Mouse (Mus musculus) CH12.LX (cell line): ENCODE results near the gene Tomm20l. TPM values are rescaled to one million over a fixed set of nuclear protein-coding genes. Genes with fewer than 3 reads are reported as not detected.
A peak's percentile ranks its signal among the peaks of the same experiment; 100 is the strongest.

Source experiments
- DNase-seq: peaks from one replicate; pipeline ENCODE4 v3.0.0-alpha.2; 2013; ENCODE audit errors: extremely low read depth
- H3K27ac ChIP-seq: 2 replicates; pipeline ENCODE4 v1.5.1; 2012; ENCODE audit warnings: low read depth, mild to moderate bottlenecking, control low read depth, moderate library complexity; ENCODE audit not compliant: insufficient read depth
- H3K27me3 ChIP-seq: replicated peaks from 2 replicates; pipeline ENCODE3; 2012; ENCODE audit warnings: inconsistent platforms
- H3K36me3 ChIP-seq, 2 experiments: replicated peaks in 1 of 2; 2 replicates each; pipeline versions ENCODE3 to v1.6.1; 2012; ENCODE audit warnings: inconsistent platforms in 1 of 2, low read length in 1 of 2, mild to moderate bottlenecking in 1 of 2, mixed read lengths in 1 of 2, moderate library complexity in 1 of 2; ENCODE audit not compliant: control insufficient read depth in 1 of 2, insufficient read depth in 1 of 2
- H3K4me1 ChIP-seq, 2 experiments: 2 replicates each; pipeline ENCODE4 v1.6.1; 2012; ENCODE audit warnings: inconsistent platforms in 1 of 2, moderate library complexity in 1 of 2; ENCODE audit not compliant: insufficient read depth in 2 of 2, control insufficient read depth in 1 of 2
- H3K4me2 ChIP-seq: 2 replicates; pipeline ENCODE4 v1.6.1; 2012; ENCODE audit warnings: low read depth, mild to moderate bottlenecking, control low read depth; ENCODE audit not compliant: poor library complexity, insufficient read depth, severe bottlenecking
- H3K4me3 ChIP-seq, 3 experiments: fragments of 150-350 bp in 1 of 3; sonication (generic) in 1 of 3; replicated peaks in 1 of 3; 2 replicates each; pipeline versions ENCODE3 to v1.5.1; 2011 to 2012; ENCODE audit warnings: low read depth in 2 of 3, low read length in 2 of 3, mild to moderate bottlenecking in 2 of 3, moderate library complexity in 2 of 3, control low read depth in 1 of 3, improper control_type of control experiment in 1 of 3, inconsistent platforms in 1 of 3, mixed read lengths in 1 of 3; ENCODE audit not compliant: poor library complexity in 1 of 3
- H3K79me2 ChIP-seq: replicated peaks from 2 replicates; pipeline ENCODE4 v1.6.1; 2012; ENCODE audit warnings: mild to moderate bottlenecking, moderate library complexity; ENCODE audit not compliant: control insufficient read depth, poor library complexity, insufficient read depth, severe bottlenecking; ENCODE audit errors: extremely low read depth
- H3K9ac ChIP-seq: 2 replicates; pipeline ENCODE4 v1.6.1; 2012; ENCODE audit warnings: low read depth, mild to moderate bottlenecking, control low read depth, moderate library complexity; ENCODE audit not compliant: insufficient read depth
- H3K9me3 ChIP-seq: replicated peaks from 2 replicates; pipeline ENCODE3; 2012; ENCODE audit warnings: low read length, inconsistent platforms, mixed read lengths
- BHLHE40 ChIP-seq: IDR thresholded peaks from 2 replicates; pipeline ENCODE4 v1.6.1; 2011; ENCODE audit warnings: mild to moderate bottlenecking, low read depth, low read length, improper control_type of control experiment
- CHD1 ChIP-seq: IDR thresholded peaks from 2 replicates; pipeline ENCODE4 v1.6.1; 2012; ENCODE audit warnings: low read depth, low read length, improper control_type of control experiment, inconsistent platforms
- CTCF ChIP-seq, 2 experiments: IDR thresholded peaks in 1 of 2; conservative IDR thresholded peaks in 1 of 2; 2 replicates each; pipeline ENCODE4 v1.5.1; 2011 to 2012; ENCODE audit warnings: low read depth in 2 of 2, low read length in 2 of 2, improper control_type of control experiment in 1 of 2, inconsistent platforms in 1 of 2, mild to moderate bottlenecking in 1 of 2, moderate library complexity in 1 of 2
- E2F4 ChIP-seq: IDR thresholded peaks from 2 replicates; pipeline ENCODE4 v1.6.1; 2011; ENCODE audit warnings: low read depth, low read length, improper control_type of control experiment; ENCODE audit not compliant: insufficient replicate concordance
- ELF1 ChIP-seq: IDR thresholded peaks from 2 replicates; pipeline ENCODE4 v1.6.1; 2014; ENCODE audit warnings: low read depth, mild to moderate bottlenecking, inconsistent platforms, low read length, improper control_type of control experiment
- EP300 ChIP-seq: IDR thresholded peaks from 2 replicates; pipeline ENCODE4 v1.6.1; 2011; ENCODE audit warnings: low read length, improper control_type of control experiment
- ETS1 ChIP-seq: conservative IDR thresholded peaks from 2 replicates; pipeline ENCODE4 v1.6.1; 2012; ENCODE audit warnings: low read depth, mild to moderate bottlenecking, inconsistent platforms, low read length, improper control_type of control experiment, moderate library complexity
- JUN ChIP-seq: IDR thresholded peaks from 2 replicates; pipeline ENCODE4 v1.6.1; 2011; ENCODE audit warnings: low read depth, mild to moderate bottlenecking, low read length, improper control_type of control experiment, moderate library complexity; ENCODE audit not compliant: insufficient read depth
- JUND ChIP-seq: conservative IDR thresholded peaks from 2 replicates; pipeline ENCODE4 v1.6.1; 2011; ENCODE audit warnings: low read depth, low read length, improper control_type of control experiment
- MEF2A ChIP-seq: IDR thresholded peaks from 2 replicates; pipeline ENCODE4 v1.6.1; 2014; ENCODE audit warnings: low read depth, mild to moderate bottlenecking, inconsistent platforms, low read length, improper control_type of control experiment, borderline replicate concordance
- MXI1 ChIP-seq: IDR thresholded peaks from 2 replicates; pipeline ENCODE4 v1.6.1; 2011; ENCODE audit warnings: mild to moderate bottlenecking, low read depth, low read length, improper control_type of control experiment
- NRF1 ChIP-seq: IDR thresholded peaks from 2 replicates; pipeline ENCODE4 v1.6.1; 2014; ENCODE audit warnings: low read depth, mild to moderate bottlenecking, inconsistent platforms, low read length, improper control_type of control experiment, moderate library complexity
- PAX5 ChIP-seq: IDR thresholded peaks from 2 replicates; pipeline ENCODE4 v1.6.1; 2012; ENCODE audit warnings: low read length, inconsistent platforms, mixed read lengths
- POLR2AphosphoS2 ChIP-seq: IDR thresholded peaks from 2 replicates; pipeline ENCODE4 v1.6.1; 2011; ENCODE audit warnings: low read depth, low read length, improper control_type of control experiment
- RAD21 ChIP-seq: IDR thresholded peaks from 2 replicates; pipeline ENCODE4 v1.6.1; 2011; ENCODE audit warnings: low read depth, mild to moderate bottlenecking, low read length, improper control_type of control experiment, moderate library complexity
- TCF12 ChIP-seq: IDR thresholded peaks from 2 replicates; pipeline ENCODE4 v1.6.1; 2014; ENCODE audit warnings: low read depth, mild to moderate bottlenecking, inconsistent platforms, low read length, improper control_type of control experiment
- UBTF ChIP-seq: IDR thresholded peaks from 2 replicates; pipeline ENCODE4 v1.6.1; 2012; ENCODE audit warnings: low read depth, mild to moderate bottlenecking, inconsistent platforms, low read length, improper control_type of control experiment, moderate library complexity
- ZC3H11A ChIP-seq: IDR thresholded peaks from 2 replicates; pipeline ENCODE4 v1.6.1; 2012; ENCODE audit warnings: low read depth, mild to moderate bottlenecking, inconsistent platforms, low read length, improper control_type of control experiment
- ZMIZ1 ChIP-seq: IDR thresholded peaks from 2 replicates; pipeline ENCODE4 v1.6.1; 2012; ENCODE audit warnings: low read depth, mild to moderate bottlenecking, inconsistent platforms, low read length, improper control_type of control experiment
- ZNF384 ChIP-seq: IDR thresholded peaks from 2 replicates; pipeline ENCODE4 v1.6.1; 2012; ENCODE audit warnings: low read depth, low read length, improper control_type of control experiment, inconsistent platforms
- dilution Hi-C: fragments of 300-500 bp; cut with MboI; formaldehyde crosslinking; loops from 2 replicates; pipeline ENCODE4 v1.14.3; 2020; ENCODE audit warnings: low sequenced_read_pairs; ENCODE audit not compliant: extremely low pct_unique_long_range_greater_than_20kb, extremely low pct_ligation_motif_present
- in situ Hi-C: fragments of 300-500 bp; cut with MboI; formaldehyde crosslinking; loops from 3 replicates; pipeline ENCODE4 v1.14.3; 2019; ENCODE audit warnings: low sequenced_read_pairs, low pct_ligation_motif_present, low pct_unique_long_range_greater_than_20kb, mixed read lengths
- polyA plus RNA-seq: library from polyadenylated mRNA; unstranded; fragments of >175 nt; gene quantifications from 2 replicates; pipeline ENCODE4 v1.2.1, GENCODE M21; 2012; ENCODE audit warnings: low read depth; ENCODE audit not compliant: insufficient read length
- total RNA-seq, 2 experiments: library from RNA; depleted of rRNA; stranded (reverse); fragments of 300-350 nt in 1 of 2; fragments of >200 nt in 1 of 2; gene quantifications; 2 replicates each; pipeline ENCODE4 v1.2.3; 2012 to 2014

Tomm20l gene
- total and polyA plus RNA-seq, 3 experiments: not detected

GRCm38 (mm10) chr12:71123286-71123685 lies 12.1 kb downstream of the Tomm20l start:
- Histone ChIP-seq H3K4me3 (no peak overlapping the region), H3K27me3 (no peaks in the 10 kb centered on the region), H3K4me2 (no peak overlapping the region), H3K9ac (no peak overlapping the region), H3K9me3 (no peaks in the 10 kb centered on the region), H3K4me1 (no peaks in the 10 kb centered on the region; a peak in 1 of 4 replicates), H3K27ac (no peak overlapping the region), H3K36me3 (peaks cover 32 to 71% of the 10 kb centered on the region in 2 experiments), H3K79me2 (peaks cover 8% of the 10 kb centered on the region)
- TF ChIP-seq POLR2AphosphoS2: no peak
- TF ChIP-seq ETS1: no peak
- TF ChIP-seq ELF1: no peak
- TF ChIP-seq ZMIZ1: no peak
- no peak for TF ChIP-seq ZC3H11A
- TF ChIP-seq UBTF: no peak
- TF ChIP-seq JUND: no peak
- TF ChIP-seq E2F4: no peak
- TF ChIP-seq ZNF384: no peak
- TF ChIP-seq NRF1: no peak
- TF ChIP-seq MEF2A: no peak
- no peak for TF ChIP-seq EP300
- no peak for TF ChIP-seq RAD21
- in situ Hi-C loops (no loop called here), dilution Hi-C loops (no loop called here)
- no peak for DNase-seq

GRCm38 (mm10) chr12:71135581-71135980 lies 24.4 kb downstream of the Tomm20l start:
- H3K4me3 ChIP-seq: peak overlapping the region; percentile 55 to 98 (median 83)
- peaks cover 51% of the 10 kb centered on the region for H3K79me2 ChIP-seq
- H3K4me2 ChIP-seq: peak overlapping the region; percentile 92
- no peak overlapping the region for H3K27ac ChIP-seq
- H3K4me1 ChIP-seq: peaks cover 5 to 26% of the 10 kb centered on the region in 2 experiments; a peak in 3 of 4 replicates
- in situ Hi-C loops: loop anchor here (25.0 kb wide), 1 partner anchor 577 kb away; no protein-coding TSS in a partner anchor
- peaks cover 22 to 50% of the 10 kb centered on the region in 2 experiments for H3K36me3 ChIP-seq
- no peaks in the 10 kb centered on the region for H3K9me3 ChIP-seq
- peak overlapping the region; percentile 83 for H3K9ac ChIP-seq
- TF ChIP-seq RAD21 (no peak), JUN (no peak), TCF12 (no peak), CHD1 (no peak), CTCF (conservative IDR thresholded peaks at IDR 0.05 in 1 of 2, IDR thresholded peaks at IDR 0.05 in 1 of 2; ENCODE audit: low read depth in 2 of 2, low read length in 2 of 2) (no peak), JUND (no peak), ELF1 (no peak), PAX5 (no peak), MXI1 (no peak), BHLHE40 (no peak)
- TF ChIP-seq, all 38 proteins: peak for 0
- no peaks in the 10 kb centered on the region for H3K27me3 ChIP-seq
- dilution Hi-C loops: no loop called here
- no peak for DNase-seq
